Mouse (Mus musculus): Measurements from ENCODE around the gene Abcc12.

GRCm38 (mm10) chr8:86588338-86588737, 7.9 kb upstream of the Abcc12 start:
- TF ChIP-seq CTCF (conservative IDR thresholded peaks at IDR 0.05; ENCODE audit: low read length) (no peak), POU5F1 (IDR thresholded peaks at IDR 0.05; ENCODE audit: borderline replicate concordance, low read length) (no peak)
